Mouse (Mus musculus) limb, embryonic 11.5 days (tissue): Measurements from ENCODE around the gene Cav2. TPM values are rescaled to one million over a fixed set of nuclear protein-coding genes. Genes with fewer than 3 reads are reported as not detected.

ENCODE experiments used
- ATAC-seq: fragments of 200-750 bp; cut with Nextera tagmentation; 2 replicates; pipeline ENCODE4 v1.8.0; 2017; ENCODE audit warnings: low read depth; ENCODE audit not compliant: insufficient number of reproducible peaks, low FRiP score, low TSS enrichment
- DNase-seq: peaks from one replicate; pipeline ENCODE4 v3.0.0-alpha.2; 2015; ENCODE audit warnings: low spot score
- H3K27ac ChIP-seq: fragments of 300-500 bp; sonication (generic); replicated peaks from 2 replicates; pipeline ENCODE4 v1.5.1; 2014; ENCODE audit warnings: low read depth, mild to moderate bottlenecking, low read length
- H3K27me3 ChIP-seq: fragments of 300-500 bp; sonication (generic); 2 replicates; pipeline ENCODE4 v1.6.1; 2014; ENCODE audit warnings: mild to moderate bottlenecking, low read length, mixed read lengths; ENCODE audit not compliant: control insufficient read depth, insufficient read depth
- H3K36me3 ChIP-seq: fragments of 300-500 bp; sonication (generic); 2 replicates; pipeline ENCODE4 v1.6.1; 2014; ENCODE audit warnings: mild to moderate bottlenecking, low read length, moderate library complexity, mixed read lengths; ENCODE audit not compliant: control insufficient read depth, insufficient read depth
- H3K4me1 ChIP-seq: fragments of 300-500 bp; sonication (generic); 2 replicates; pipeline ENCODE4 v1.6.1; 2014; ENCODE audit warnings: low read length, mixed read lengths; ENCODE audit not compliant: control insufficient read depth, insufficient read depth
- H3K4me2 ChIP-seq: fragments of 300-500 bp; sonication (generic); 2 replicates; pipeline ENCODE4 v1.6.1; 2014; ENCODE audit warnings: low read depth, mild to moderate bottlenecking, moderate library complexity; ENCODE audit not compliant: severe bottlenecking
- H3K4me3 ChIP-seq: fragments of 300-500 bp; sonication (generic); 2 replicates; pipeline ENCODE4 v1.5.1; 2014; ENCODE audit warnings: low read depth, low read length
- H3K9ac ChIP-seq: fragments of 300-500 bp; sonication (generic); 2 replicates; pipeline ENCODE4 v1.6.1; 2014; ENCODE audit warnings: mild to moderate bottlenecking, low read length
- H3K9me3 ChIP-seq: fragments of 300-500 bp; sonication (generic); 2 replicates; pipeline ENCODE4 v1.6.1; 2016; ENCODE audit warnings: low read length; ENCODE audit not compliant: control insufficient read depth
- WGBS: fragments of 180-500 bp; shearing (Covaris S2); extraction: QIAGEN DNeasy Blood & Tissue Kit; methylation state at CpG from one replicate; pipeline ENCODE4 v1.1.7; 2014; 5-methylcytosine and 5-hydroxymethylcytosine counted together
- polyA plus RNA-seq: library from polyadenylated mRNA; unstranded; fragments of >200 nt; fragmentation: Nextera tagmentation; extraction: Ambion mirVana; gene quantifications from 2 replicates; pipeline ENCODE4 v1.2.1, GENCODE M21; 2014

The Cav2 gene
- polyA plus RNA-seq, 1 experiment from 2014 or later, result 7.2 TPM

DNA sequence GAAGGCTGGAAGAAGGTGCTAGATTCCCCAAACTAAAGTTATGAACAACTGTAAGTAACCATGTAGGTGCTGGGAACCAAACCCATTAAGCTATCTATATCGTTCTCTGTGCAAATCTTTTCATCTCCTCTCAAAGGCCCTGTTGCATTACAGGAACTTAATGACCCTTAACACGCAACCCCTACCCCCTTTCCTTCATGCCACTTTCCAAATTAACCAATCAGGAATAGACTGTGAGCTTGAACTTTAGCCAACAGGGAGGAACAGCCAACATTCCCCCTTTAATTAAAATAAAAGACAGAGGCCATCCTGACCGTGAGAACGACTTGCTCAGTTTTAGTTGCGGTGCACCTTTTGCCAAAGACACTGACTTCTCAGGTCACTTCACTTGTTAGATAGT, 14.1 kb downstream of the Cav2 start:
- H3K36me3 ChIP-seq, result no peaks in the 10 kb centered on the region
- no peaks in the 10 kb centered on the region for H3K27me3 ChIP-seq
- H3K4me2 ChIP-seq, result no peak overlapping the region
- no peak for DNase-seq
- H3K9me3 ChIP-seq, result no peaks in the 10 kb centered on the region
- H3K4me3 ChIP-seq, result no peak overlapping the region
- no peaks in the 10 kb centered on the region for H3K4me1 ChIP-seq
- no peak overlapping the region for H3K9ac ChIP-seq
- ATAC-seq, result no peak
- 78% methylated on average over 5 of the region's 5 CpGs for WGBS
- H3K27ac ChIP-seq, result no peak overlapping the region

DNA sequence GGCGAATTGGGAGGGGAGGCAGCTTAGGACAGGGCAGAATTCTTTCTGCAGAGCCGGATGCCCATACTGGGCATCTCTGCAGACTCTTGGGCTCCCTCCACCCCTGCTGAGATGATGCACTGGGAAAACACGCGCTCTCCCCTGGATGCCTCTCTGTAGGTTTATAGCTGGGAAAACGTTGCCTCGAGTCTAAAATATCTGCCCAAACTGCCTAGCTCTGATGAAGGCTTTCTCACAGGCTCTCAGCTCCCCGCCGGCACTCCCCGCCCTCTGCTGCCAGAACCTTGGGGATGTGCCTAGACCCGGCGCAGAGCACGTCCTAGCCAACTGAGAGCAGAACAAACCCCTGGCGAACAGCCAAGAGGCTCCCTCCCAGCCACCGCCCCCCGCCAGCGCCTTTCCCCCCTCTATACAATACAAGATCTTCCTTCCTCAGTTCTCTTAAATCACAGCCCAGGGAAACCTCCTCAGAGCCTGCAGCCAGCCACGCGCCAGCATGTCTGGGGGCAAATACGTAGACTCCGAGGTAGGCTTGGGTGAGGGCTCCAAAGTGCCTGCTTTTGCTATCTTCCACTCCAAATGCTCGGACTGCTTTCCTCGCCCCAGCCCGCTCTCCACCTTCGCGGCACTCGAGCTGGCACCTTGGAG, 25.1 kb downstream of the Cav2 start, which contains the start of gene Cav1:
Cav1 (plus strand) TSS at position 382 of the 648 bp plus-strand sequence.
- Histone ChIP-seq H3K27me3 (peaks cover 16% of the 10 kb centered on the region), H3K36me3 (no peaks in the 10 kb centered on the region), H3K9me3 (no peaks in the 10 kb centered on the region), H3K4me3 (peak within 1 kb of the TSS; percentile 38), H3K4me2 (peak within 1 kb of the TSS; percentile 94), H3K27ac (no peak within 1 kb of the TSS), H3K4me1 (peaks cover 4% of the 10 kb centered on the region), H3K9ac (peak within 1 kb of the TSS; percentile 17)
- ATAC-seq, result peak; percentile 77
- peak; percentile 75 for DNase-seq
- under 1% methylated on average over 26 of the region's 26 CpGs for WGBS

DNA sequence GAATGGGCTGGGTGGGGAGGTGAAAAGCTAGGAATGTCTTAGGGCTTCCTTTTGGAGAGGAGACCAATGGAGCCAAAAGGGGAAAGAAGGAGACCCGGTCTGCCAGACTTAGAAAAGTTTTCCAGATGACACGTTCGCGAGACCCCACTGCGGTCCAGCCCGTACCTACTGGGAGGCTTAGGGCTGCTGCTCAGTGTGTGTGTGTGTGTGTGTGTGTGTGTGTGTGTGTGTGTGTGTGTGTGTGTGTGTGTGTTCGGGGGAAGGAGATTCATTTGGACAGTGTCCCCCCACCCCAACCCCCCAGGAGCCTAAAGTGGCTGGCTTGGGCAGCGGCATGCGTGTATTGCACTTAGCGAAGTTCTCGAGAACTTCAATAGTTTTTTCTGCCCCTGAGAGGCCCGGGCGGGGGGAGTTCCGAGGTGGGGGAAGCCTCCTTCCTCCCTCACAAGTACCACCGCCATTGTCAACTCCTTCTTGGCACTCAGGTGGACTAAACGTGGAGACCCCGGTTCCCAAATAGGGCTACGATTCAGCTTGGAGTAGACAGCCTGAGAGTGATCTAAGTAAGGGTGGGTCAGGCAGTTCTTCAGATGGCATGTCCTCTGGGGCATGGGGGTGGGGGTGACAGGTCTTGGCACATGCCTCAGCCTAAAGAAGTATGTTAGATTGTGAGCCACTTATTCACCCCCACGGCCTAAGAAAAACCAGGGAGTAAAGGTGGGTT, 25.8 kb downstream of the Cav2 start:
- Histone ChIP-seq H3K9me3 (no peaks in the 10 kb centered on the region), H3K4me1 (peaks cover 4% of the 10 kb centered on the region), H3K9ac (peak overlapping the region; percentile 17), H3K27me3 (peaks cover 16% of the 10 kb centered on the region), H3K36me3 (no peaks in the 10 kb centered on the region), H3K27ac (no peak overlapping the region), H3K4me3 (peak overlapping the region; percentile 38), H3K4me2 (peak overlapping the region; percentile 94)
- DNase-seq (no peak), ATAC-seq (no peak)
- WGBS, result under 1% methylated on average over 18 of the region's 19 CpGs

DNA sequence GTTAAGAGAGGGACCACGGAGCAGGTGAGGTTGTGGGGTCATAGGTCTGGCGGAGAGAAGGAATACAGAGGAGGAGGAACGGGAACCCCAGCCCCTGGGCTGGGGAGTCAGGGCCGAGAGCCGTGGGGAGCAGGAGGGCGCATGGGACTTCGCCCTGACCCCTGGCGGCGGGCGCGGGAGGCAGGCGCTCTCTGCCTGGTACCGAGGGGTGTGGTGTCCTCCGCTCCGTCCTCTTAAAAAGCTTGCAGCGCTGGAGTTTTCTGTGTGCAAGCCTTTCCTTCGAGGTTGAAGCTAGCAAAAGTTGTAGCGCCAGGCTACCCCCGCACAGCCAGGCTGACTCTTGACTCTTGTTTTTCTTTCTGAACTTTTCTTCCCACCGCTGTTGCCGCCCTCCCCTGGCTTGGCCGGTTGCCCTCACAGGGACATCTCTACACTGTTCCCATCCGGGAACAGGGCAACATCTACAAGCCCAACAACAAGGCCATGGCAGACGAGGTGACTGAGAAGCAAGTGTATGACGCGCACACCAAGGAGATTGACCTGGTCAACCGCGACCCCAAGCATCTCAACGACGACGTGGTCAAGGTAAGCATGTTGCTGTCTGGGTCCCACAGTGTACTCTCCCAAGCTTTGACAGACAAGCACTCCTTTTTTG, 26.6 kb downstream of the Cav2 start:
- Histone ChIP-seq H3K27ac (no peak overlapping the region), H3K4me1 (peaks cover 4% of the 10 kb centered on the region), H3K9me3 (no peaks in the 10 kb centered on the region), H3K4me2 (peak overlapping the region; percentile 94), H3K9ac (peak overlapping the region; percentile 27), H3K27me3 (peaks cover 16% of the 10 kb centered on the region), H3K36me3 (no peaks in the 10 kb centered on the region), H3K4me3 (peak overlapping the region; percentile 38)
- ATAC-seq, result peak; percentile 76; the same call in 1 of the 2 replicates
- WGBS, result 2% methylated on average over 30 of the region's 31 CpGs
- DNase-seq, result peak; percentile 75

DNA sequence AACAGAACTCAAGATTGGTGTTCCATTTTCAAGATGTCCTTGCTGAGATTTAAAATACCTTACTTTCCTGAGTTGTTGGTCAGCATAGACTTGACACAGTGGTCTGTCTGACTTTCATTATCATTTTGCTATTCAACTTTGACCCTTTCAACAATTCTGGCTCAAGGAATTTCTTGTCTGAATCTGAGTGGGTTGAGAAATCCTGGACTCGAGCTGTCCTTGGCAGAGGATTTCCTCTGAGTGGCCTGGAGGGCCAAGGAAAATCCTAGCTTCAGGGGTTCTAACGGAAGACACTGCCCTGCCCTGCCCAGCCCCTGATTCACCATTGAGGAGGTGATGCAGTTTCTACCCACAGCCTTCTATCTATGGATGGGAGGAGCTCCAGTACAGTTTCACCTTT, 27.7 kb downstream of the Cav2 start:
- Histone ChIP-seq H3K9me3 (no peaks in the 10 kb centered on the region), H3K9ac (no peak overlapping the region), H3K4me2 (no peak overlapping the region), H3K36me3 (no peaks in the 10 kb centered on the region), H3K27ac (no peak overlapping the region), H3K27me3 (peaks cover 16% of the 10 kb centered on the region), H3K4me3 (no peak overlapping the region), H3K4me1 (peaks cover 4% of the 10 kb centered on the region)
- no peak for ATAC-seq
- 45% methylated on average over 2 of the region's 2 CpGs for WGBS
- DNase-seq, result no peak

DNA sequence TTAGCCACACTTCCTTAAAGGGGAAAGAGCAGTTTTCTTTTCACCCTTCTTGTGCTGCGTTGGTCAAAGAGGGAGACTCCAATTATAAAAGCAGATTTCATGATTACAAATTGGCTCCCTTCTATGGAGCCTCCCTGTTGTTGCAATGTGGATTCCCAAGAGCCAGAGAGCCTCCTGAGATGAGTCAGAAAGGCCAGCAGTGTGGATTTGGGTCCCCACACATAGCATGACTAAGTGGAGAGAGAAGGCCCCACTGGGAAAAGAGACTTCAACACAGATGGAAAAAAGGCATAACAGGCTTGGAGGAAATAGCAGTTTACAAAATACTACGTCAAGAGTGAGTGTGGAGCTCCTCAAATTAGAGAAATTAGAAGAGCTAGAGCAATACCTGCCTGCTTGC, 28.3 kb downstream of the Cav2 start:
- peaks cover 16% of the 10 kb centered on the region for H3K27me3 ChIP-seq
- DNase-seq, result no peak
- H3K27ac ChIP-seq, result no peak overlapping the region
- no peak overlapping the region for H3K4me3 ChIP-seq
- H3K9ac ChIP-seq, result no peak overlapping the region
- no peaks in the 10 kb centered on the region for H3K9me3 ChIP-seq
- H3K4me2 ChIP-seq, result no peak overlapping the region
- WGBS, result 74% methylated on average over 2 of the region's 2 CpGs
- no peaks in the 10 kb centered on the region for H3K36me3 ChIP-seq
- no peak for ATAC-seq
- peaks cover 4% of the 10 kb centered on the region for H3K4me1 ChIP-seq

DNA sequence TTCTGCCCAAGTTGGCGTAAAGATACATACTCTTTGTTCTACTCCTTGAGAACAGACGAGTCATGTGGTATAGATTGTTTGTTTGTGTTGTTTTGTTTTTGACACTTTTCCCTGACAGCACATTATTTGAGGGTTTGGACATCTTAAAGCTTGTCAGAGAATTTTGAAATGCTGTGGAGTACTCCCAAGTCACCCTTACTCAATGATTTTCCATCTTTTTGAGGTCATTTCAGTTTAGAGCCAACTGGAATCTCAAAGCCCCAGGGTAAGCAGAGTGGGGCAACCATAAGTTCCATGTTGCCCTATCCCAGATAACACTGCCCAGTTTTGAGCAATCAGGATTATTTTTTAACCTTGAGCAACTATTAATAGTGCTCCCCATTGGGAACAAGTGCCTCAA, 33.3 kb downstream of the Cav2 start:
- Histone ChIP-seq H3K4me2 (no peak overlapping the region), H3K27me3 (no peaks in the 10 kb centered on the region), H3K27ac (no peak overlapping the region), H3K36me3 (no peaks in the 10 kb centered on the region), H3K9me3 (no peaks in the 10 kb centered on the region), H3K4me3 (no peak overlapping the region), H3K9ac (no peak overlapping the region), H3K4me1 (no peaks in the 10 kb centered on the region)
- DNase-seq (no peak), ATAC-seq (no peak)
- 92% methylated on average over 2 of the region's 2 CpGs for WGBS

DNA sequence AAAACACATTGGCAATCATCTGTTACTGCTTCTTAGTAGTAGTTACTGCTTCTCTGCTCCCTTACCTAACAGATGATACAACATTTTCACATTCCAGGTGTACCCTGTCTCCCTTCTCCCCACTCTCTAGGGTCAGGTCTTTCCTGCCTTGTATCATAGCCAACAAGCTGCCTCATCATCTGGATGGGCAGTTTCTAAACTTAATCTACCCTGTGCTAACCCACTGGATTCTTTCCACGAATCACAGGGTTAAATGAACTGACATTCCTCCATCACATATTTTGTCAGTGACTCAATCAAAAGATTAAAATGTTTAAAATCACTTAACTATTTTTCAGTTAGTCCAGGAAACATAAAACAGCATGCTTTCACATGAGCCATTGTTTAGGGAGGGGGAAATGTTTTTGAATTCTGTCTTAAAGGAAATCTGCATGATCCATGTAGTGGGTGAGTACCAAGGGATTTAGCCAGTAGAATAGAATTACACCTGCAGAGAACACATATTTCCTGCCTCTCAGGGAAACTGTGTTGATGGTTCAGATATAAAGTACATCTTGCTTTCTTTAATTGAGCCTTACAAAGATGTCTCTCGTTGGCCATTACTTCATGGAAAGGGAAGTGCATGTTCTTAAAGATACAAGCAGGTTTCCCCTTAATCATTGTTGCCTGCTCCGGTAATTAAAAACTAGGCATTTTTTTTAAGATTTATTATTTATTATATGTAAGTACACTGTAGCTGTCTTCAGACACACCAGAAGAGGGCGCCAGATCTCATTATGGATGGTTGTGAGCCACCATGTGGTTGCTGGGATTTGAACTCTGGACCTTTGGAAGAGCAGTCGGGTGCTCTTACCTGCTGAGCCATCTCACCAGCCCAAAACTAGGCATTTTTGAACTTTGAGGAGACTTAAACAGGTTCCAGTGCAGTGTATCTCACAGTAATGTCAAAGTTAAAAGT, 34.0 kb downstream of the Cav2 start:
- Histone ChIP-seq H3K4me3 (no peak overlapping the region), H3K4me1 (no peaks in the 10 kb centered on the region), H3K9me3 (no peaks in the 10 kb centered on the region), H3K4me2 (no peak overlapping the region), H3K27ac (no peak overlapping the region), H3K9ac (no peak overlapping the region), H3K27me3 (no peaks in the 10 kb centered on the region), H3K36me3 (no peaks in the 10 kb centered on the region)
- no peak for ATAC-seq
- no peak for DNase-seq
- 85% methylated on average over 5 of the region's 5 CpGs for whole genome bisulfite sequencing
